Mouse (Mus musculus) midbrain, embryonic 16.5 days (tissue): ENCODE measurements around the gene Lect2. TPM values are rescaled to one million over a fixed set of nuclear protein-coding genes. Genes with fewer than 3 reads are reported as not detected.

ENCODE experiments used
- ATAC-seq: fragments of 200-750 bp; cut with Nextera tagmentation; 2 replicates; pipeline ENCODE4 v1.8.0; 2017; ENCODE audit warnings: moderate TSS enrichment
- H3K27ac ChIP-seq: fragments of 300-500 bp; sonication (generic); 2 replicates; pipeline ENCODE4 v1.5.1; 2014; ENCODE audit warnings: mild to moderate bottlenecking, low read length, mixed read lengths
- H3K27me3 ChIP-seq: fragments of 300-500 bp; sonication (generic); 2 replicates; pipeline ENCODE4 v1.6.1; 2014; ENCODE audit warnings: low read depth, low read length, mixed read lengths; ENCODE audit not compliant: control insufficient read depth, insufficient read depth
- H3K36me3 ChIP-seq: fragments of 300-500 bp; sonication (generic); 2 replicates; pipeline ENCODE4 v1.6.1; 2014; ENCODE audit warnings: mild to moderate bottlenecking, low read length, moderate library complexity, mixed read lengths; ENCODE audit not compliant: control insufficient read depth, insufficient read depth
- H3K4me1 ChIP-seq: fragments of 300-500 bp; sonication (generic); 2 replicates; pipeline ENCODE4 v1.6.1; 2014; ENCODE audit warnings: mild to moderate bottlenecking, low read length, mixed read lengths; ENCODE audit not compliant: control insufficient read depth, insufficient read depth
- H3K4me2 ChIP-seq: fragments of 300-500 bp; sonication (generic); 2 replicates; pipeline ENCODE4 v1.6.1; 2014; ENCODE audit warnings: mild to moderate bottlenecking, low read length, mixed read lengths
- H3K4me3 ChIP-seq: fragments of 300-500 bp; sonication (generic); 2 replicates; pipeline ENCODE4 v1.5.1; 2014; ENCODE audit warnings: low read depth, mild to moderate bottlenecking, low read length, moderate library complexity, mixed read lengths
- H3K9ac ChIP-seq: fragments of 300-500 bp; sonication (generic); 2 replicates; pipeline ENCODE4 v1.6.1; 2014; ENCODE audit warnings: low read depth, low read length, mixed read lengths
- H3K9me3 ChIP-seq: fragments of 300-500 bp; sonication (generic); replicated peaks from 2 replicates; pipeline ENCODE4 v1.6.1; 2014; ENCODE audit warnings: mild to moderate bottlenecking, low read length, mixed read lengths; ENCODE audit not compliant: control insufficient read depth, poor library complexity, severe bottlenecking
- WGBS: fragments of 180-500 bp; shearing (Covaris S2); extraction: QIAGEN DNeasy Blood & Tissue Kit; methylation state at CpG from one replicate; pipeline ENCODE4 v1.1.7; 2014; 5-methylcytosine and 5-hydroxymethylcytosine counted together
- polyA plus RNA-seq: library from polyadenylated mRNA; unstranded; fragments of >200 nt; fragmentation: Nextera tagmentation; extraction: Ambion mirVana; gene quantifications from 2 replicates; pipeline ENCODE4 v1.2.1, GENCODE M21; 2015

Lect2 gene
- not detected in 2 replicates for polyA plus RNA-seq

GRCm38 (mm10) chr13:56548401-56548800 lies at the start of gene Lect2:
TSS of gene Lect2 (minus strand) at chr13:56548502.
- no peak within 1 kb of the TSS for H3K4me2 ChIP-seq
- no peaks in the 10 kb centered on the region for H3K9me3 ChIP-seq
- H3K9ac ChIP-seq = no peak within 1 kb of the TSS
- no peaks in the 10 kb centered on the region for H3K27me3 ChIP-seq
- no peaks in the 10 kb centered on the region for H3K36me3 ChIP-seq
- no peak for ATAC-seq
- no peak within 1 kb of the TSS for H3K27ac ChIP-seq
- no peak within 1 kb of the TSS for H3K4me3 ChIP-seq
- WGBS = 61% methylated on average over 9 of the region's 9 CpGs
- H3K4me1 ChIP-seq = no peaks in the 10 kb centered on the region

GRCm38 (mm10) chr13:56597296-56597695 lies 49.0 kb upstream of the Lect2 start:
- Histone ChIP-seq H3K4me3 (no peak overlapping the region), H3K4me1 (peaks cover 8% of the 10 kb centered on the region), H3K4me2 (no peak overlapping the region), H3K9me3 (no peaks in the 10 kb centered on the region), H3K27ac (no peak overlapping the region), H3K27me3 (no peaks in the 10 kb centered on the region), H3K36me3 (no peaks in the 10 kb centered on the region), H3K9ac (no peak overlapping the region)
- ATAC-seq = peak; percentile 62; the same call in 1 of the 2 replicates
- 27% methylated on average over 4 of the region's 4 CpGs for WGBS

- Histone ChIP-seq H3K27ac (no peak overlapping the region), H3K4me3 (no peak overlapping the region), H3K4me1 (peaks cover 4% of the 10 kb centered on the region), H3K27me3 (no peaks in the 10 kb centered on the region), H3K9ac (no peak overlapping the region), H3K9me3 (no peaks in the 10 kb centered on the region), H3K4me2 (no peak overlapping the region), H3K36me3 (no peaks in the 10 kb centered on the region)
- no peak for ATAC-seq
- 76% methylated on average over 8 of the region's 8 CpGs for WGBS
Observed at GRCm38 (mm10) chr13:56595246-56595645, 46.9 kb upstream of the Lect2 start.

GRCm38 (mm10) chr13:56593961-56594391 lies 45.7 kb upstream of the Lect2 start:
- Histone ChIP-seq H3K4me2 (no peak overlapping the region), H3K27me3 (no peaks in the 10 kb centered on the region), H3K4me3 (no peak overlapping the region), H3K36me3 (no peaks in the 10 kb centered on the region), H3K9ac (no peak overlapping the region), H3K4me1 (peaks cover 4% of the 10 kb centered on the region), H3K9me3 (no peaks in the 10 kb centered on the region), H3K27ac (no peak overlapping the region)
- no peak for ATAC-seq
- WGBS = 73% methylated on average over 7 of the region's 7 CpGs

GRCm38 (mm10) chr13:56593196-56593595 lies 44.9 kb upstream of the Lect2 start:
- H3K4me1 ChIP-seq = peaks cover 4% of the 10 kb centered on the region
- 94% methylated on average over 5 of the region's 5 CpGs for WGBS
- no peak overlapping the region for H3K27ac ChIP-seq
- no peak overlapping the region for H3K4me3 ChIP-seq
- no peaks in the 10 kb centered on the region for H3K9me3 ChIP-seq
- no peak overlapping the region for H3K4me2 ChIP-seq
- no peak for ATAC-seq
- H3K27me3 ChIP-seq = no peaks in the 10 kb centered on the region
- H3K9ac ChIP-seq = no peak overlapping the region
- H3K36me3 ChIP-seq = no peaks in the 10 kb centered on the region

- H3K36me3 ChIP-seq = no peaks in the 10 kb centered on the region
- no peak overlapping the region for H3K4me3 ChIP-seq
- no peak for ATAC-seq
- no peaks in the 10 kb centered on the region for H3K4me1 ChIP-seq
- no peak overlapping the region for H3K9ac ChIP-seq
- WGBS = 73% methylated on average over 2 of the region's 2 CpGs
- no peaks in the 10 kb centered on the region for H3K9me3 ChIP-seq
- no peak overlapping the region for H3K27ac ChIP-seq
- no peaks in the 10 kb centered on the region for H3K27me3 ChIP-seq
- no peak overlapping the region for H3K4me2 ChIP-seq
Observed at GRCm38 (mm10) chr13:56591939-56592338, 43.6 kb upstream of the Lect2 start.

GRCm38 (mm10) chr13:56591191-56591590 lies 42.9 kb upstream of the Lect2 start:
- WGBS = 94% methylated on average over 8 of the region's 8 CpGs
- Histone ChIP-seq H3K4me1 (no peaks in the 10 kb centered on the region), H3K36me3 (no peaks in the 10 kb centered on the region), H3K9me3 (no peaks in the 10 kb centered on the region), H3K27me3 (no peaks in the 10 kb centered on the region), H3K9ac (no peak overlapping the region), H3K4me3 (no peak overlapping the region), H3K4me2 (no peak overlapping the region), H3K27ac (no peak overlapping the region)
- no peak for ATAC-seq

- no peaks in the 10 kb centered on the region for H3K36me3 ChIP-seq
- H3K4me1 ChIP-seq = no peaks in the 10 kb centered on the region
- no peaks in the 10 kb centered on the region for H3K9me3 ChIP-seq
- no peak overlapping the region for H3K4me3 ChIP-seq
- WGBS = 80% methylated on average over 5 of the region's 5 CpGs
- no peak overlapping the region for H3K27ac ChIP-seq
- ATAC-seq = no peak
- no peaks in the 10 kb centered on the region for H3K27me3 ChIP-seq
- H3K4me2 ChIP-seq = no peak overlapping the region
- H3K9ac ChIP-seq = no peak overlapping the region
Observed at GRCm38 (mm10) chr13:56590202-56590601, 41.9 kb upstream of the Lect2 start.

- no peaks in the 10 kb centered on the region for H3K27me3 ChIP-seq
- no peak overlapping the region for H3K4me3 ChIP-seq
- no peak overlapping the region for H3K4me2 ChIP-seq
- no peak for ATAC-seq
- no peaks in the 10 kb centered on the region for H3K9me3 ChIP-seq
- 81% methylated on average over 14 of the region's 14 CpGs for WGBS
- no peaks in the 10 kb centered on the region for H3K4me1 ChIP-seq
- no peak overlapping the region for H3K9ac ChIP-seq
- H3K27ac ChIP-seq = no peak overlapping the region
- H3K36me3 ChIP-seq = no peaks in the 10 kb centered on the region
Observed at GRCm38 (mm10) chr13:56588454-56589117, 40.3 kb upstream of the Lect2 start.
